Mouse (Mus musculus): ENCODE results near the gene Knstrn.

DNA sequence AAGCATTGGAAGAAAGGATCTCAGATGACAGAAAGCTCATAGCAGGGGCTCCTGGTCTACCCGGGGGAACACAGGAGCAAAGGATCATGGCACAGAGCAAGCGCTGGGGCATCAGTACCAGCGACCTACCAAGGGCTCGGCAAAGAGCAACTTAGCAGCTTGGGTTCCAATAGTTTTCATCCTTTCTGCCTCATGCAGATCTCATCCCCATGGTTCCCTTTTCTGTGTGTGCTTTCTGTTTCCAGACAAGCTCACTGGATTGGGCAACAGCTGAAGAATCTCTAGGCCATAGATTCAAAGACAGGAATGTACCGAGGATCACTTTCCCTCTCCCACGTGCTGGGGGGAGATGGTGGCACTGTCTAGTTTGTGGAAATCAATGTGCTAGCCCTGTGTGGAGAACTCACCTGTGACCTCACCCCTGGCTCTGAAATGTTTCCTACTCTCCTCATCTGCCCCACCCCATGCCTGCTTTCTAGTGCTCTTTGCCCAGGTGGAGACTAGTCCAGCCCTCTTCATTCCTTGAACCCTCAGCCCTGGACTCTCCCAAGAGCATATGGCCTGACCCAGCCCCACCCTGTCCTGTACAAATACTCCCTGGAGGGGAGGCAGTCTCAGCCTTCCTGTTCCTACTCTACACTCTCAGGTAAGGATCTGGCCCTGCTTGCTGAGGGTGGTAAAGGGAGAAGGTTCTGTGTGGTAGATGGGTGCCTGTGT, 41.5 kb upstream of the Knstrn start, which contains the start of gene Phgr1:
- TF ChIP-seq CTCF (IDR thresholded peaks at IDR 0.05; ENCODE audit: borderline replicate concordance, insufficient read depth, low read length) (no peak), POLR2A (IDR thresholded peaks at IDR 0.05; ENCODE audit: low read depth, low read length) (no peak)

Data from embryonic fibroblast, embryonic 13.5 days (primary cell).